Comparison of ENCODE assay signal across 10 mouse cellular contexts in genomic region chr17:46520385-46520979, GRCm38 (mm10). TPM values are rescaled to one million over a fixed set of nuclear protein-coding genes. Genes with fewer than 3 reads are reported as not detected.
DNase-seq lines count a peak whose midpoint lies in the region; ATAC-seq and TF ChIP-seq lines count a peak whose summit lies in the region.
"Had no signal": no experiment of that assay in that cellular context is flagged by ENCODE, and none has a peak within 500 bp of the region (broad histone marks: within the 10 kb centered on the region; RNA-seq: fewer than 3 reads in every experiment).

No protein-coding gene starts in this region.

- H3K9ac ChIP-seq in kidney, postnatal 0 days (ENCODE audit: low read depth, low read length): peak overlapping the region; percentile 32; the same call in 1 of the 2 replicates
- H3K9ac ChIP-seq in embryonic facial prominence, embryonic 12.5 days: peak overlapping the region; percentile 34; the same call in 1 of the 2 replicates
- peak overlapping the region; percentile 45 for H3K9ac ChIP-seq in intestine, embryonic 16.5 days (ENCODE audit: low read depth, low read length)
- H3K9ac ChIP-seq in neural tube, embryonic 13.5 days: 0 out of 2 replicates have a peak overlapping the region, but pooled peaks have one; percentile 26

- no peak overlapping the region for H3K4me3 ChIP-seq in kidney, postnatal 0 days (replicated peaks; ENCODE audit: low read depth, low read length)
- peak overlapping the region; percentile 25 for H3K4me3 ChIP-seq in embryonic facial prominence, embryonic 12.5 days
- H3K4me3 ChIP-seq in intestine, embryonic 16.5 days (ENCODE audit: low read length): peak overlapping the region; percentile 18; the same call in 1 of the 2 replicates
- 0 out of 2 replicates have a peak overlapping the region, but pooled peaks have one; percentile 9 for H3K4me3 ChIP-seq in neural tube, embryonic 13.5 days

- no peak for ATAC-seq in kidney, postnatal 0 days (replicated peaks; ENCODE audit: low FRiP score, low read depth)
- ATAC-seq in embryonic facial prominence, embryonic 12.5 days (ENCODE audit: insufficient number of reproducible peaks, insufficient read depth, low FRiP score, low TSS enrichment): no peak
- 0 out of 2 replicates have a peak, but pooled peaks have one; percentile 38 for ATAC-seq in intestine, embryonic 16.5 days
- ATAC-seq in neural tube, embryonic 13.5 days (ENCODE audit: low read depth): no peak
- ATAC-seq: Patski had no signal

- DNase-seq in kidney, postnatal 0 days (ENCODE audit: low spot score): no peak
- DNase-seq in kidney, postnatal 36 days: no peak
- DNase-seq in right cerebral cortex, postnatal 36 days (ENCODE audit: low spot score in 2 of 2): no peak
- no peak for DNase-seq in layer of hippocampus, postnatal 14 days (ENCODE audit: low spot score in 2 of 2)
- no peak for DNase-seq in frontal cortex, postnatal 36 days (ENCODE audit: low spot score in 2 of 2)
- DNase-seq: lung, adult 2 months had no signal

- H3K36me3 ChIP-seq in kidney, postnatal 0 days (ENCODE audit: insufficient read depth, low read length): no peaks in the 10 kb centered on the region
- H3K36me3 ChIP-seq in embryonic facial prominence, embryonic 12.5 days: no peaks in the 10 kb centered on the region
- no peaks in the 10 kb centered on the region for H3K36me3 ChIP-seq in intestine, embryonic 16.5 days (ENCODE audit: control insufficient read depth, insufficient read depth, low read length)
- peaks cover 43% of the 10 kb centered on the region for H3K36me3 ChIP-seq in neural tube, embryonic 13.5 days

- H3K27me3 ChIP-seq in kidney, postnatal 0 days (ENCODE audit: insufficient read depth, low read length): no peaks in the 10 kb centered on the region
- H3K27me3 ChIP-seq in embryonic facial prominence, embryonic 12.5 days: peaks cover 36% of the 10 kb centered on the region
- H3K27me3 ChIP-seq in intestine, embryonic 16.5 days (replicated peaks; ENCODE audit: control insufficient read depth, insufficient read depth, low read length): peaks cover 12% of the 10 kb centered on the region; the same call in 1 of the 2 replicates
- peaks cover 36% of the 10 kb centered on the region for H3K27me3 ChIP-seq in neural tube, embryonic 13.5 days
- H3K27me3 ChIP-seq: Patski had no signal

- WGBS in kidney, postnatal 0 days: 55% methylated on average over 25 of the region's 25 CpGs
- WGBS in embryonic facial prominence, embryonic 12.5 days: 46% methylated on average over 25 of the region's 25 CpGs
- WGBS in intestine, embryonic 16.5 days: 39% methylated on average over 25 of the region's 25 CpGs
- 49% methylated on average over 25 of the region's 25 CpGs for WGBS in neural tube, embryonic 13.5 days

- H3K4me1 ChIP-seq in kidney, postnatal 0 days (replicated peaks; ENCODE audit: insufficient read depth, low read length): no peaks in the 10 kb centered on the region
- peaks cover 4% of the 10 kb centered on the region for H3K4me1 ChIP-seq in embryonic facial prominence, embryonic 12.5 days
- no peaks in the 10 kb centered on the region for H3K4me1 ChIP-seq in intestine, embryonic 16.5 days (ENCODE audit: control insufficient read depth, insufficient read depth, low read length)
- 0 out of 2 replicates have a peak, but pooled peaks cover 7% of the 10 kb centered on the region for H3K4me1 ChIP-seq in neural tube, embryonic 13.5 days (replicated peaks)

- TF ChIP-seq CTCF in kidney, postnatal 0 days (IDR thresholded peaks at IDR 0.05; ENCODE audit: low read depth): no peak

- no peaks in the 10 kb centered on the region for H3K9me3 ChIP-seq in kidney, postnatal 0 days (replicated peaks; ENCODE audit: low read length)
- no peaks in the 10 kb centered on the region for H3K9me3 ChIP-seq in embryonic facial prominence, embryonic 12.5 days
- no peaks in the 10 kb centered on the region for H3K9me3 ChIP-seq in intestine, embryonic 16.5 days (ENCODE audit: control insufficient read depth, low read length)
- H3K9me3 ChIP-seq in neural tube, embryonic 13.5 days: no peaks in the 10 kb centered on the region

- H3K27ac ChIP-seq in kidney, postnatal 0 days: no peak overlapping the region
- no peak overlapping the region for H3K27ac ChIP-seq in embryonic facial prominence, embryonic 12.5 days
- no peak overlapping the region for H3K27ac ChIP-seq in intestine, embryonic 16.5 days (ENCODE audit: low read length)
- H3K27ac ChIP-seq in neural tube, embryonic 13.5 days (replicated peaks): no peak overlapping the region

- H3K4me2 ChIP-seq in kidney, postnatal 0 days (ENCODE audit: low read length): no peak overlapping the region
- H3K4me2 ChIP-seq in embryonic facial prominence, embryonic 12.5 days (replicated peaks): peak overlapping the region; percentile 43
- H3K4me2 ChIP-seq in intestine, embryonic 16.5 days (ENCODE audit: low read depth, low read length): peak overlapping the region; percentile 44
- H3K4me2 ChIP-seq in neural tube, embryonic 13.5 days: peak overlapping the region; percentile 14

RNA-seq across cellular contexts. Expression of gene Dnph1, which starts 24.0 kb away (rescaled TPM):
- 31.8 and 32.7 TPM in 2 replicates for polyA plus RNA-seq in kidney, postnatal 0 days (2015; fragmentation: Nextera tagmentation; extraction: Ambion mirVana)
- 58.2 and 63.4 TPM in 2 replicates for polyA plus RNA-seq in embryonic facial prominence, embryonic 12.5 days (2016; fragmentation: Nextera tagmentation; extraction: Ambion mirVana)
- 40.4 and 45.1 TPM in 2 replicates for polyA plus RNA-seq in intestine, embryonic 16.5 days (2015; fragmentation: Nextera tagmentation; extraction: Ambion mirVana)
- polyA plus RNA-seq in neural tube, embryonic 13.5 days (2015; fragmentation: Nextera tagmentation; extraction: Ambion mirVana): 19.0 and 19.2 TPM in 2 replicates
- 1 to 10 TPM; 5.7 TPM for total RNA-seq in layer of hippocampus, postnatal 14 days (2021)

RNA-seq across cellular contexts. Expression of gene Cul9, which starts 25.7 kb away (rescaled TPM):
- polyA plus RNA-seq in kidney, postnatal 0 days (2015; fragmentation: Nextera tagmentation; extraction: Ambion mirVana): 6.0 and 6.5 TPM in 2 replicates
- 12.4 and 13.4 TPM in 2 replicates for polyA plus RNA-seq in embryonic facial prominence, embryonic 12.5 days (2016; fragmentation: Nextera tagmentation; extraction: Ambion mirVana)
- 2.8 and 3.0 TPM in 2 replicates for polyA plus RNA-seq in intestine, embryonic 16.5 days (2015; fragmentation: Nextera tagmentation; extraction: Ambion mirVana)
- 16.4 and 17.0 TPM in 2 replicates for polyA plus RNA-seq in neural tube, embryonic 13.5 days (2015; fragmentation: Nextera tagmentation; extraction: Ambion mirVana)
- total RNA-seq in layer of hippocampus, postnatal 14 days (2021): 10 to 100 TPM; 42.7 to 43.9 TPM

RNA-seq across cellular contexts. Expression of gene Ttbk1, which starts 33.0 kb away (rescaled TPM):
- 0.10 and 0.11 TPM in 2 replicates for polyA plus RNA-seq in kidney, postnatal 0 days (2015; fragmentation: Nextera tagmentation; extraction: Ambion mirVana)
- 0.88 and 1.3 TPM in 2 replicates for polyA plus RNA-seq in embryonic facial prominence, embryonic 12.5 days (2016; fragmentation: Nextera tagmentation; extraction: Ambion mirVana)
- 0.15 and 0.16 TPM in 2 replicates for polyA plus RNA-seq in intestine, embryonic 16.5 days (2015; fragmentation: Nextera tagmentation; extraction: Ambion mirVana)
- 6.0 and 6.9 TPM in 2 replicates for polyA plus RNA-seq in neural tube, embryonic 13.5 days (2015; fragmentation: Nextera tagmentation; extraction: Ambion mirVana)
- 100 to 1,000 TPM; 123 to 125 TPM for total RNA-seq in layer of hippocampus, postnatal 14 days (2021)

RNA-seq across cellular contexts. Expression of gene Srf, which starts 35.5 kb away (rescaled TPM):
- polyA plus RNA-seq in kidney, postnatal 0 days (2015; fragmentation: Nextera tagmentation; extraction: Ambion mirVana): 5.5 and 6.0 TPM in 2 replicates
- 10.5 and 12.0 TPM in 2 replicates for polyA plus RNA-seq in embryonic facial prominence, embryonic 12.5 days (2016; fragmentation: Nextera tagmentation; extraction: Ambion mirVana)
- polyA plus RNA-seq in intestine, embryonic 16.5 days (2015; fragmentation: Nextera tagmentation; extraction: Ambion mirVana): 4.9 and 5.9 TPM in 2 replicates
- polyA plus RNA-seq in neural tube, embryonic 13.5 days (2015; fragmentation: Nextera tagmentation; extraction: Ambion mirVana): 4.7 and 5.4 TPM in 2 replicates
- total RNA-seq in layer of hippocampus, postnatal 14 days (2021): 10 to 100 TPM; 62.7 to 65.5 TPM
